Mouse (Mus musculus) limb, embryonic 15.5 days (tissue): ENCODE data around the gene Ift122. TPM values are rescaled to one million over a fixed set of nuclear protein-coding genes. Genes with fewer than 3 reads are reported as not detected.

Experiments used
- ATAC-seq: fragments of 200-750 bp; cut with Nextera tagmentation; 2 replicates; pipeline ENCODE4 v1.8.0; 2017; ENCODE audit warnings: low read depth, moderate TSS enrichment; ENCODE audit not compliant: insufficient number of reproducible peaks, low FRiP score, low TSS enrichment
- H3K27ac ChIP-seq: fragments of 300-500 bp; sonication (generic); 2 replicates; pipeline ENCODE4 v1.5.1; 2015; ENCODE audit warnings: moderate library complexity, mild to moderate bottlenecking, inconsistent platforms
- H3K27me3 ChIP-seq: fragments of 300-500 bp; sonication (generic); 2 replicates; pipeline ENCODE4 v1.6.1; 2015; ENCODE audit warnings: inconsistent platforms
- H3K36me3 ChIP-seq: fragments of 300-500 bp; sonication (generic); 2 replicates; pipeline ENCODE4 v1.6.1; 2015; ENCODE audit warnings: inconsistent platforms
- H3K4me1 ChIP-seq: fragments of 300-500 bp; sonication (generic); 2 replicates; pipeline ENCODE4 v1.6.1; 2015; ENCODE audit warnings: inconsistent platforms
- H3K4me2 ChIP-seq: fragments of 300-500 bp; sonication (generic); 2 replicates; pipeline ENCODE4 v1.6.1; 2015; ENCODE audit warnings: mild to moderate bottlenecking, inconsistent platforms
- H3K4me3 ChIP-seq: fragments of 300-500 bp; sonication (generic); 2 replicates; pipeline ENCODE4 v1.5.1; 2015; ENCODE audit warnings: mild to moderate bottlenecking, inconsistent platforms
- H3K9ac ChIP-seq: fragments of 300-500 bp; sonication (generic); 2 replicates; pipeline ENCODE4 v1.6.1; 2015; ENCODE audit warnings: inconsistent platforms
- H3K9me3 ChIP-seq: fragments of 300-500 bp; sonication (generic); 2 replicates; pipeline ENCODE4 v1.6.1; 2016; ENCODE audit warnings: inconsistent platforms
- WGBS: fragments of 180-500 bp; shearing (Covaris S2); methylation state at CpG from one replicate; pipeline ENCODE4 v1.1.7; 2015; 5-methylcytosine and 5-hydroxymethylcytosine counted together
- polyA plus RNA-seq: library from polyadenylated mRNA; unstranded; fragments of >200 nt; fragmentation: Nextera tagmentation; extraction: Ambion mirVana; gene quantifications from 2 replicates; pipeline ENCODE4 v1.2.1, GENCODE M21; 2015

The Ift122 gene
- polyA plus RNA-seq, 1 experiment from 2014 or later = 19.6 TPM

DNA sequence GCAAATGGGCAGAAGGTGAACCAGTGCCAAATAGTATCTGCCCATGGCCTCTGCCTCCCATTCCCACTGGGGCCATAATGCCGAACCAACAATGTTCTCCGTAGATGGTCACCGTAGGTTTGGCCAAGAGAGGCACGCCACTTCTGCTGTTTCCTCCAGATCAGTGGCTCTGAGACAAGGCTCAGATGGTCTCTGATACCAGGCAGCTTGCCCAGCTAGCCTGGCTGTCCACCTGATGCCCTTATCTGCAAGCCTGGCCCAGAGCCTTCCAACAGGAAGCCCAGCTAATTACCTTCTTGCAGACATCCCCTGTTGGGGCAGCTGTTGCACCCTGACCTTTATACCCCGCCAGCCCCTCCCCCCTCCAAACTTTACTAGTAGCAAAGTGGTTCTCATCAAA, 114.8 kb downstream of the Ift122 start:
- Histone ChIP-seq H3K4me2 (no peak overlapping the region), H3K27ac (no peak overlapping the region)

DNA sequence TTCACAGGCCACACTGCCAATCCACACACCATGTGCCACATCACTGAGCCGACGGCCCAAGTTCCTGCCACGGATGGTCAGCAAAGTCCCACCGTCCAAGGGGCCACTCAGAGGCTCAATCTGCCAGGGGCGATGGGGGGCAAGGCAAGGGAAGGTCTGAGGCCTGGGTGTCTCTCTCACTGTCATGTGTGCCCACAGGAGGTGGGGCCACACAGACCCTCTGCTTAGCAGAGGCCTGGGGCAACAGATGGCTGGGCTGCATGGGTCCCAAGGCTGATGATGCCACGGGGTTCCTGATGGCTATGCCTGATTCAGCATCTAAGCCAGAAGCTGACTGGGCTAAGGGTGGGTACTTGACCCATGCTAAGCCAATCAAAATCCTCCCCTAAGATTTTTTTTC, 115.4 kb downstream of the Ift122 start:
- Histone ChIP-seq H3K4me3 (no peak overlapping the region), H3K9ac (no peak overlapping the region), H3K27ac (no peak overlapping the region), H3K4me1 (peaks cover 44% of the 10 kb centered on the region), H3K9me3 (no peaks in the 10 kb centered on the region), H3K4me2 (no peak overlapping the region), H3K36me3 (peaks cover 18% of the 10 kb centered on the region; the same call in 1 of the 2 replicates), H3K27me3 (no peaks in the 10 kb centered on the region)
- no peak for ATAC-seq
- 77% methylated on average over 6 of the region's 6 CpGs for WGBS

More for the DNA sequence above, 114.8 kb downstream of the Ift122 start:
- no peaks in the 10 kb centered on the region for H3K27me3 ChIP-seq
- H3K9ac ChIP-seq = no peak overlapping the region
- ATAC-seq = no peak
- peaks cover 38% of the 10 kb centered on the region for H3K4me1 ChIP-seq
- WGBS = 71% methylated on average over 5 of the region's 5 CpGs
- H3K36me3 ChIP-seq = peaks cover 21% of the 10 kb centered on the region
- H3K9me3 ChIP-seq = no peaks in the 10 kb centered on the region
- no peak overlapping the region for H3K4me3 ChIP-seq

- Histone ChIP-seq H3K4me3 (no peak overlapping the region), H3K9me3 (no peaks in the 10 kb centered on the region), H3K36me3 (peaks cover 15% of the 10 kb centered on the region; the same call in 1 of the 2 replicates), H3K4me2 (no peak overlapping the region), H3K27me3 (no peaks in the 10 kb centered on the region), H3K27ac (no peak overlapping the region), H3K4me1 (peaks cover 47% of the 10 kb centered on the region), H3K9ac (no peak overlapping the region)
- no peak for ATAC-seq
- whole genome bisulfite sequencing = 57% methylated on average over 9 of the region's 9 CpGs
Observed at GRCm38 (mm10) chr6:115969103-115969502, 115.8 kb downstream of the Ift122 start.

DNA sequence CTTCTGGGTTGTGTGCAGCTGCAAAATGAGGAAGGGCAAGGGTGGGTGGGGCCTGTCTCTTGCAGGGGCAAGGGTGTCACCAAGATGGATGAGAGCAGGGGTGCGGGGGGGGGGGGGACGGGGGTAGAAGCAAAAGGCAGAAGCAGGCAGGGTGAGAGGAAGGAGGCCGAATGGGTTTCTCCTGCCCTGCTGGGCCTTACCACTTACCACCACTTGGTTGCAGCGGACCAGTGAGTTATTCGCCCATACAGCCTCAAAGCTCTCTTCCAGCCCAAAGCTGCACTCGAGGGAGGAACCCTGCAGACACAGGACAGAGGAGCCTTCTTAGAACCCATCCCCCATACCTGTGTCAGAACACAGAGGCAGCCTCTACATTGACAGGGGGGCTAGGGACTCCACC, 116.7 kb downstream of the Ift122 start:
- Histone ChIP-seq H3K9ac (no peak overlapping the region), H3K27me3 (no peaks in the 10 kb centered on the region), H3K27ac (no peak overlapping the region), H3K4me2 (no peak overlapping the region), H3K4me3 (no peak overlapping the region), H3K36me3 (peaks cover 15% of the 10 kb centered on the region; the same call in 1 of the 2 replicates), H3K4me1 (peaks cover 51% of the 10 kb centered on the region), H3K9me3 (no peaks in the 10 kb centered on the region)
- no peak for ATAC-seq
- 70% methylated on average over 4 of the region's 6 CpGs for WGBS

GRCm38 (mm10) chr6:115971273-115972060, 118.2 kb downstream of the Ift122 start:
- no peaks in the 10 kb centered on the region for H3K27me3 ChIP-seq
- H3K9ac ChIP-seq = no peak overlapping the region
- ATAC-seq = no peak; the same call in 1 of the 2 replicates
- H3K27ac ChIP-seq = no peak overlapping the region; the same call in 1 of the 2 replicates
- H3K9me3 ChIP-seq = no peaks in the 10 kb centered on the region
- H3K36me3 ChIP-seq = peaks cover 13% of the 10 kb centered on the region
- peaks cover 51% of the 10 kb centered on the region for H3K4me1 ChIP-seq
- whole genome bisulfite sequencing = 24% methylated on average over 13 of the region's 13 CpGs
- no peak overlapping the region for H3K4me2 ChIP-seq
- no peak overlapping the region for H3K4me3 ChIP-seq

DNA sequence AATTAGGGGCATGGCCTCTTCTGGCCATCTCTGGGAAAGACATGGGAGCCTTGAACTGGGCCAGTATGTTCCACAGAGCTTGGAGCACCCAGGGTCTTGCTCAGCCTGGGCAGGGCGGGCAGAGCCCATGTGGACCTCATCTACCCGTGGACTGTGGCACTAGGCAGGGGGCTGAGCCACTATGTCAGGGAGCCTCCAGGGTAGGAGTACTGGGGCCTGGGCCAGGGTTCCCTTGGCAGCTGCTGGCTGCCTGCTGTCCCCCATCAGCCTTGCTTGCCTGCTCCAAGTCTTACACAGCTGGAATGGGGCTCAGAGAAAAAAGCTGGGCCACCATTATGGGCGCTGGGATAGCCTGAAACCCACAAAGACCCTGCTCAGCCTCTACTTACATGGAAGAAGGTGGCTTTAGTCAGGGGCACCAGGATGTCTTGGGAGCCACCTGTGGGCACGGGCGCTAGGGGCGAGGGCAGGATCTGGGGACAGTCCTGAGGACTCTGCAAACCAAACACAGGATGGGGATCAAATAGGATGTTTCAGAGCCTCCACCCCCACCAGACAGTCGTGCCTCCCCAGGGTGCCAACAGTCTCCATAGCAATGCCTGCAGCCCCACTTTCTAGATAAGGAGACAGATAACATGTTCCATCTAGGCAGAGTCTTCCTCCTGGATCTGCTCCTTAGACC, 119.0 kb downstream of the Ift122 start:
- no peak overlapping the region for H3K9ac ChIP-seq

DNA sequence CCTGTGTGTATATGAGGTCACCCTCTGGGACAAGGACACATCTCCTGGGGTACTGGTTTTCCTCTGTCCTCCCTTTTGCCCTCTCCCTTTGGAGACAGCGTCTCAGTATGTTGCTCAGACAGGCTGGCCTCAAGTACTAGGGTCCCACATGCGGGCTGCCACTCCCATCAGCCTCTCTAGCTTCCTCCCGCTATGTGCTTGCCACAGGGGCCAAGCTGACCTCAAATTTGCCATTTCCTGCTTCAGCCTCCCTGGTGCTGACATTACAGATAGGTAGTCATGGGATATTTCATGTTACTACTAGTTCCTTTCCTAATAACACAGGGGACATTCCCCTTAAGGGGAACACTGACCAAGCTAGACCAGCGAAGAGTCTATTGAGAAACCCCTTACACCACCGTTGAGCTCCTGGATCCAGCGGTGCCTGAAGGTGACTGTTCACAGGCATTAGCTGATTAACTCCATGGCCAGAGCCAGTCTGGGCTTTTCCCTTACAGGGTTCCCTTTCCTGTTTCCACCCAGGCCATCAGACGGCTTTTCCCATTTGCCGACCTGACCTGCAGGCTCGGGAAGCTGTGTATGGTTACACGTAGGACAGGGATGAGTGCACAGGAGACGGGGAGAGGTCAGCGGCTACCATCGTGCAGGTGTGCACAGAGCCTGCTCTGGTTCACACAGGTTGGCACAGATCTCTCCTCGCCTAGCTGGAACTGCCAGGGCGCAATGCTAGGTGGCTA, 120.0 kb downstream of the Ift122 start:
- 87% methylated on average over 15 of the region's 15 CpGs for WGBS
- Histone ChIP-seq H3K27me3 (no peaks in the 10 kb centered on the region), H3K36me3 (peaks cover 6% of the 10 kb centered on the region), H3K9ac (no peak overlapping the region), H3K9me3 (no peaks in the 10 kb centered on the region), H3K4me3 (no peak overlapping the region), H3K27ac (no peak overlapping the region), H3K4me2 (no peak overlapping the region), H3K4me1 (peaks cover 49% of the 10 kb centered on the region)
- no peak for ATAC-seq

More for the DNA sequence above, 119.0 kb downstream of the Ift122 start:
- Histone ChIP-seq H3K4me2 (no peak overlapping the region), H3K27me3 (no peaks in the 10 kb centered on the region), H3K9me3 (no peaks in the 10 kb centered on the region), H3K4me3 (no peak overlapping the region), H3K27ac (no peak overlapping the region), H3K4me1 (peaks cover 51% of the 10 kb centered on the region), H3K36me3 (peaks cover 7% of the 10 kb centered on the region)
- 69% methylated on average over 7 of the region's 7 CpGs for WGBS
- peak; percentile 30; the same call in 1 of the 2 replicates for ATAC-seq

GRCm38 (mm10) chr6:115973881-115974662, 120.8 kb downstream of the Ift122 start:
- no peaks in the 10 kb centered on the region for H3K9me3 ChIP-seq
- peaks cover 6% of the 10 kb centered on the region for H3K36me3 ChIP-seq
- H3K27me3 ChIP-seq = no peaks in the 10 kb centered on the region
- ATAC-seq = no peak
- H3K4me3 ChIP-seq = no peak overlapping the region
- no peak overlapping the region for H3K27ac ChIP-seq
- 65% methylated on average over 16 of the region's 16 CpGs for WGBS
- H3K4me2 ChIP-seq = no peak overlapping the region
- no peak overlapping the region for H3K9ac ChIP-seq
- H3K4me1 ChIP-seq = peaks cover 43% of the 10 kb centered on the region

- no peak for ATAC-seq
- 82% methylated on average over 8 of the region's 8 CpGs for WGBS
- no peak overlapping the region for H3K27ac ChIP-seq
Observed at GRCm38 (mm10) chr6:115975606-115976005, 122.3 kb downstream of the Ift122 start.

More at GRCm38 (mm10) chr6:115975606-115976005, 122.3 kb downstream of the Ift122 start:
- Histone ChIP-seq H3K27me3 (0 out of 2 replicates have a peak, but pooled peaks cover 4% of the 10 kb centered on the region), H3K9ac (no peak overlapping the region), H3K4me3 (no peak overlapping the region), H3K4me1 (peaks cover 40% of the 10 kb centered on the region), H3K36me3 (peaks cover 9% of the 10 kb centered on the region; the same call in 1 of the 2 replicates), H3K9me3 (no peaks in the 10 kb centered on the region), H3K4me2 (no peak overlapping the region)
